Mouse (Mus musculus): ENCODE results near the gene St6gal1. TPM values are rescaled to one million over a fixed set of nuclear protein-coding genes. Genes with fewer than 3 reads are reported as not detected.

St6gal1 gene
- polyA plus RNA-seq, 1 experiment from 2014 or later = 53.8 TPM

GRCm38 (mm10) chr16:23320579-23320978 is 96.0 kb downstream of the St6gal1 start:
- Histone ChIP-seq H3K9me3 (no peaks in the 10 kb centered on the region), H3K27me3 (no peaks in the 10 kb centered on the region), H3K4me2 (replicated peaks) (no peak overlapping the region), H3K9ac (replicated peaks) (no peak overlapping the region), H3K36me3 (peaks cover 28% of the 10 kb centered on the region), H3K27ac (replicated peaks) (no peak overlapping the region), H3K4me3 (no peak overlapping the region), H3K4me1 (peaks cover 11% of the 10 kb centered on the region)
- no peak for ATAC-seq (replicated peaks)
- WGBS = 88% methylated on average over 6 of the region's 6 CpGs

- no peak overlapping the region for H3K4me2 ChIP-seq (replicated peaks)
- no peak overlapping the region for H3K4me3 ChIP-seq
- ATAC-seq (replicated peaks) = no peak
- H3K9me3 ChIP-seq = no peaks in the 10 kb centered on the region
- H3K9ac ChIP-seq (replicated peaks) = no peak overlapping the region
- no peaks in the 10 kb centered on the region for H3K27me3 ChIP-seq
- H3K27ac ChIP-seq (replicated peaks) = no peak overlapping the region
- peaks cover 11% of the 10 kb centered on the region for H3K4me1 ChIP-seq
- peaks cover 28% of the 10 kb centered on the region for H3K36me3 ChIP-seq
Observed at GRCm38 (mm10) chr16:23322453-23322852, 97.9 kb downstream of the St6gal1 start.

- no peak for ATAC-seq (replicated peaks)
- H3K27me3 ChIP-seq = no peaks in the 10 kb centered on the region
- no peak overlapping the region for H3K4me3 ChIP-seq
- H3K4me2 ChIP-seq (replicated peaks) = no peak overlapping the region
- H3K9me3 ChIP-seq = no peaks in the 10 kb centered on the region
- peaks cover 32% of the 10 kb centered on the region for H3K36me3 ChIP-seq
- WGBS = 3% methylated on average over 3 of the region's 3 CpGs
- no peak overlapping the region for H3K9ac ChIP-seq (replicated peaks)
- H3K27ac ChIP-seq (replicated peaks) = 0 out of 2 replicates have a peak overlapping the region, but pooled peaks have one; percentile 2
- peaks cover 11% of the 10 kb centered on the region for H3K4me1 ChIP-seq
Observed at GRCm38 (mm10) chr16:23323915-23324314, 99.4 kb downstream of the St6gal1 start.

GRCm38 (mm10) chr16:23324867-23325650 is 100.5 kb downstream of the St6gal1 start:
- Histone ChIP-seq H3K4me3 (no peak overlapping the region), H3K36me3 (peaks cover 25% of the 10 kb centered on the region), H3K27ac (replicated peaks) (no peak overlapping the region), H3K27me3 (no peaks in the 10 kb centered on the region), H3K9ac (replicated peaks) (no peak overlapping the region), H3K4me2 (replicated peaks) (no peak overlapping the region), H3K9me3 (no peaks in the 10 kb centered on the region), H3K4me1 (peaks cover 11% of the 10 kb centered on the region)
- ATAC-seq (replicated peaks) = 0 out of 2 replicates have a peak, but pooled peaks have one; percentile 35
- 74% methylated on average over 6 of the region's 6 CpGs for WGBS

DNA sequence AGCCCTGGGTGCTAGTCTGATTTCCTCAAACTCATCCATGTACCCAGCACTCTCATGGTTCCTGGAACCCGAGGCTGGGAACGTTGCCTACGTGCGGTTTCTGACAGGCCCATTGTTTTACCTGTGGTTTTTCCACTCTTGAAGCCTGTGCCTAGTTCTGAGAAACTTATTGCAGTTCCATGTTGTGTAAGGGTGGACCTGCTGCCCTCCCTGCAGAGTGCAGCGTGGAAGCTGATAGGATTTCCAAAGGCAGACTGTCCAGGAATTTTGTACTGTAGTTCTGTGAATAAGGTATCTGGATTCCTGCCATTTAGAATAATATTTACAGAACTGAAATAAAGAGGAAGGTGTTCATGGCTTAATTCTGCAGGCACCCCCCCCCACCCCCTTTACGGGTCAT is 102.1 kb downstream of the St6gal1 start:
- H3K4me2 ChIP-seq (replicated peaks) = no peak overlapping the region
- no peaks in the 10 kb centered on the region for H3K9me3 ChIP-seq
- H3K27ac ChIP-seq (replicated peaks) = no peak overlapping the region
- H3K36me3 ChIP-seq = peaks cover 19% of the 10 kb centered on the region
- H3K4me1 ChIP-seq = peaks cover 11% of the 10 kb centered on the region
- no peak overlapping the region for H3K4me3 ChIP-seq
- no peak overlapping the region for H3K9ac ChIP-seq (replicated peaks)
- 94% methylated on average over 6 of the region's 6 CpGs for WGBS
- H3K27me3 ChIP-seq = no peaks in the 10 kb centered on the region
- no peak for ATAC-seq (replicated peaks)

GRCm38 (mm10) chr16:23327266-23327665 is 102.7 kb downstream of the St6gal1 start:
- peaks cover 11% of the 10 kb centered on the region for H3K4me1 ChIP-seq
- H3K27me3 ChIP-seq = no peaks in the 10 kb centered on the region
- H3K9ac ChIP-seq (replicated peaks) = no peak overlapping the region
- no peak overlapping the region for H3K27ac ChIP-seq (replicated peaks)
- WGBS = 94% methylated on average over 7 of the region's 7 CpGs
- H3K9me3 ChIP-seq = no peaks in the 10 kb centered on the region
- H3K4me2 ChIP-seq (replicated peaks) = no peak overlapping the region
- H3K4me3 ChIP-seq = no peak overlapping the region
- no peak for ATAC-seq (replicated peaks)
- H3K36me3 ChIP-seq = peaks cover 15% of the 10 kb centered on the region

DNA sequence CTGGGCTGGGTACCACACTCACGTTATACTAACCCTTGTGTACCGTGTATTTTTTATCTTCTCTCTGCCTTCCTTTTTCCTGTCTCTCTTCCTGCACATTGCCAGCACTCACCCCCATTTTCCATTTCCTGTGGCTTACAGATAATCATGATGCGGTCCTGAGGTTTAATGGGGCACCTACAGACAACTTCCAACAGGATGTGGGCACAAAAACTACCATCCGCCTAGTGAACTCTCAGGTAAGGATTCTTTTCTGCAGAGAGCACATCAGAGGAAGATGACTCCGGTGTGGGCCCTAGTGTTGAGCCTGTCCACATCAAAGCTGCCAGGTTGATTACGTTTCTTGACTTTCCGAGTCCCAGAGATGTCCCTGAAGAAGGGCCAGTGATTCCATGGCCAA is 103.7 kb downstream of the St6gal1 start:
- no peak overlapping the region for H3K4me3 ChIP-seq
- no peak overlapping the region for H3K4me2 ChIP-seq (replicated peaks)
- H3K27ac ChIP-seq (replicated peaks) = no peak overlapping the region
- no peaks in the 10 kb centered on the region for H3K27me3 ChIP-seq
- 95% methylated on average over 7 of the region's 7 CpGs for WGBS
- no peak overlapping the region for H3K9ac ChIP-seq (replicated peaks)
- no peaks in the 10 kb centered on the region for H3K9me3 ChIP-seq
- peaks cover 19% of the 10 kb centered on the region for H3K36me3 ChIP-seq
- ATAC-seq (replicated peaks) = no peak
- H3K4me1 ChIP-seq = peaks cover 7% of the 10 kb centered on the region

- H3K36me3 ChIP-seq = peaks cover 30% of the 10 kb centered on the region
- H3K4me2 ChIP-seq (replicated peaks) = no peak overlapping the region
- no peaks in the 10 kb centered on the region for H3K9me3 ChIP-seq
- H3K4me1 ChIP-seq = no peaks in the 10 kb centered on the region
- no peak overlapping the region for H3K27ac ChIP-seq (replicated peaks)
- H3K27me3 ChIP-seq = no peaks in the 10 kb centered on the region
- WGBS = 92% methylated on average over 2 of the region's 2 CpGs
- no peak overlapping the region for H3K9ac ChIP-seq (replicated peaks)
- no peak for ATAC-seq (replicated peaks)
- H3K4me3 ChIP-seq = no peak overlapping the region
Observed at GRCm38 (mm10) chr16:23332136-23332535, 107.6 kb downstream of the St6gal1 start.

DNA sequence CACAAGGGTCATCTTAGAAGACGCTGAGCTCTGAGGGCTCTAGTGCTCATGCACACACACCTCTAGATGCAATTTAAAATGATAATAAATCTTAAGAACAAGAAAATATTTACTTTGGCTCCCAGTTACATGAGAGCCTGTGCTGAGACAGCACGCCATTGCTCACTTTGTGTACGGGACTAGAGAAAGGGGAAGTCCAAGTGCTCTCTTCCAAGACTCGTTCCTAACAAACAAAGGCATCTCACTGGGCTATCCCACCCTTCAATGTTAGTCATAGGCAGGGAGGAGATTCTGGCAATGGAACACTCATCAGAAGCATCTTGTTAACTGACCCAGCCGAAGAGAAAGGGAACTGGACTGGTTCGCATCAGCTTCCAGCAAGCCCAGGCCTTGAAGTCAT is 108.1 kb downstream of the St6gal1 start:
- H3K9me3 ChIP-seq = no peaks in the 10 kb centered on the region
- no peak overlapping the region for H3K4me3 ChIP-seq
- H3K36me3 ChIP-seq = peaks cover 30% of the 10 kb centered on the region
- no peak overlapping the region for H3K4me2 ChIP-seq (replicated peaks)
- no peak overlapping the region for H3K27ac ChIP-seq (replicated peaks)
- WGBS = 91% methylated on average over 6 of the region's 6 CpGs
- no peak for ATAC-seq (replicated peaks)
- H3K4me1 ChIP-seq = no peaks in the 10 kb centered on the region
- no peak overlapping the region for H3K9ac ChIP-seq (replicated peaks)
- H3K27me3 ChIP-seq = no peaks in the 10 kb centered on the region

DNA sequence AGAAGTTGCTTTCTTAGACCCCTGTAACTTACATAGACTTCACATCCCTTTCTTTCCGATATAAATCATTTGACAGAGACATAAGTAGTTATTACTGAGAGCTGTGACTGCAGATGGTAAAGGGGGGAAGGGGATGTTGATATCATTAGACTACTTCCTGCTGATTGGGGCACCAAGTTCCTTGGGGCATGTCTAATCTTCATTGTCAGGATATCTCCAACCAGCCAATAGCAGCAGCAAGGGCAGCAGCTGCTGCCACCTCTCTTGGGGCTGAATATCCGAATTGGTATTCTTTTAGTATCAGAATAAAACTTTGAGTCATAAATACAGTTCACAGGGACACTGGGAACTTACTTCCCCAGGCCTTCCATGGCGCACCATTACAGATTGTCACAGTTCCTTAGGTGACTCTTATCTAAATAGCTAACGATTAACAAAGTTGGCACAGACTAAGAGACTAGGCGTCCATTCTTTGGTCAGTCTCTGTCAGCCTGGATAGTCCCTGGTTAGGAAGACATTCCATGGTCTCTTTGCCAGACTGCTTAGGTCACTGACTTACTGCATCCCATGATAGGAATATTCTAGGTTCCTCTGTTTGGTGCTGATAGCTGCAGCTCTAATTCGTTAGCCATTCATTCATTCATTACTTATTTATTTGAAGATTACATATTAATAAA is 109.5 kb downstream of the St6gal1 start:
- no peaks in the 10 kb centered on the region for H3K4me1 ChIP-seq
- H3K9ac ChIP-seq (replicated peaks) = no peak overlapping the region
- ATAC-seq (replicated peaks) = no peak
- WGBS = 76% methylated on average over 6 of the region's 6 CpGs
- H3K27ac ChIP-seq (replicated peaks) = no peak overlapping the region
- H3K36me3 ChIP-seq = peaks cover 23% of the 10 kb centered on the region
- no peak overlapping the region for H3K4me3 ChIP-seq
- H3K4me2 ChIP-seq (replicated peaks) = no peak overlapping the region
- H3K9me3 ChIP-seq = no peaks in the 10 kb centered on the region
- H3K27me3 ChIP-seq = no peaks in the 10 kb centered on the region

- Histone ChIP-seq H3K27me3 (no peaks in the 10 kb centered on the region), H3K36me3 (peaks cover 33% of the 10 kb centered on the region), H3K9me3 (no peaks in the 10 kb centered on the region), H3K9ac (replicated peaks) (no peak overlapping the region), H3K4me3 (no peak overlapping the region), H3K4me2 (replicated peaks) (no peak overlapping the region), H3K27ac (replicated peaks) (no peak overlapping the region), H3K4me1 (no peaks in the 10 kb centered on the region)
- ATAC-seq (replicated peaks) = no peak
- 84% methylated on average over 4 of the region's 4 CpGs for WGBS
Observed at GRCm38 (mm10) chr16:23337317-23337716, 112.8 kb downstream of the St6gal1 start.

- no peak overlapping the region for H3K4me2 ChIP-seq (replicated peaks)
- 97% methylated on average over 2 of the region's 2 CpGs for WGBS
- no peak overlapping the region for H3K9ac ChIP-seq (replicated peaks)
- no peaks in the 10 kb centered on the region for H3K9me3 ChIP-seq
- peaks cover 29% of the 10 kb centered on the region for H3K36me3 ChIP-seq
- no peaks in the 10 kb centered on the region for H3K27me3 ChIP-seq
- H3K4me1 ChIP-seq = no peaks in the 10 kb centered on the region
- no peak overlapping the region for H3K4me3 ChIP-seq
- no peak overlapping the region for H3K27ac ChIP-seq (replicated peaks)
- ATAC-seq (replicated peaks) = no peak
Observed at GRCm38 (mm10) chr16:23341254-23341653, 116.7 kb downstream of the St6gal1 start.

Data from forebrain, embryonic 15.5 days (tissue).